Mouse (Mus musculus) embryonic facial prominence, embryonic 11.5 days (tissue): ENCODE measurements at regions not wholly inside any gene's neighbourhood (a gene's known extent, or its start where the extent isn't known, plus 50 kb on each side); places are given as distances from the start of the nearest gene placed in this dataset.

Experiments
- ATAC-seq: fragments of 200-750 bp; cut with Nextera tagmentation; replicated peaks from 2 replicates; pipeline ENCODE4 v1.8.0; 2017; ENCODE audit warnings: low read depth; ENCODE audit not compliant: insufficient number of reproducible peaks, low FRiP score, low TSS enrichment
- DNase-seq: peaks from one replicate; pipeline ENCODE4 v3.0.0-alpha.2; 2015; ENCODE audit warnings: low spot score
- H3K27ac ChIP-seq: fragments of 300-500 bp; sonication (generic); replicated peaks from 2 replicates; pipeline ENCODE4 v1.5.1; 2014; ENCODE audit warnings: mild to moderate bottlenecking, low read depth, low read length, control low read depth
- H3K27me3 ChIP-seq: fragments of 300-500 bp; sonication (generic); 2 replicates; pipeline ENCODE4 v1.6.1; 2014; ENCODE audit warnings: mild to moderate bottlenecking, low read length, moderate library complexity, mixed read lengths; ENCODE audit not compliant: control insufficient read depth, insufficient read depth
- H3K36me3 ChIP-seq: fragments of 300-500 bp; sonication (generic); replicated peaks from 2 replicates; pipeline ENCODE4 v1.6.1; 2014; ENCODE audit warnings: low read depth, mild to moderate bottlenecking, low read length, moderate library complexity, mixed read lengths; ENCODE audit not compliant: control insufficient read depth, insufficient read depth
- H3K4me1 ChIP-seq: fragments of 300-500 bp; sonication (generic); 2 replicates; pipeline ENCODE4 v1.6.1; 2014; ENCODE audit warnings: low read length, mixed read lengths; ENCODE audit not compliant: control insufficient read depth, insufficient read depth
- H3K4me2 ChIP-seq: fragments of 300-500 bp; sonication (generic); 2 replicates; pipeline ENCODE4 v1.6.1; 2014; ENCODE audit warnings: low read depth, mild to moderate bottlenecking, control low read depth, low read length, moderate library complexity
- H3K4me3 ChIP-seq: fragments of 300-500 bp; sonication (generic); 2 replicates; pipeline ENCODE4 v1.5.1; 2014; ENCODE audit warnings: low read depth, low read length, control low read depth
- H3K9ac ChIP-seq: fragments of 300-500 bp; sonication (generic); replicated peaks from 2 replicates; pipeline ENCODE4 v1.6.1; 2014; ENCODE audit warnings: mild to moderate bottlenecking, control low read depth, low read length
- H3K9me3 ChIP-seq: fragments of 300-500 bp; sonication (generic); replicated peaks from 2 replicates; pipeline ENCODE4 v1.6.1; 2016; ENCODE audit warnings: mild to moderate bottlenecking, low read length, inconsistent platforms, mixed read lengths; ENCODE audit not compliant: control insufficient read depth
- WGBS: fragments of 180-500 bp; shearing (Covaris S2); extraction: QIAGEN DNeasy Blood & Tissue Kit; methylation state at CpG from one replicate; pipeline ENCODE4 v1.1.7; 2014; 5-methylcytosine and 5-hydroxymethylcytosine counted together

DNA sequence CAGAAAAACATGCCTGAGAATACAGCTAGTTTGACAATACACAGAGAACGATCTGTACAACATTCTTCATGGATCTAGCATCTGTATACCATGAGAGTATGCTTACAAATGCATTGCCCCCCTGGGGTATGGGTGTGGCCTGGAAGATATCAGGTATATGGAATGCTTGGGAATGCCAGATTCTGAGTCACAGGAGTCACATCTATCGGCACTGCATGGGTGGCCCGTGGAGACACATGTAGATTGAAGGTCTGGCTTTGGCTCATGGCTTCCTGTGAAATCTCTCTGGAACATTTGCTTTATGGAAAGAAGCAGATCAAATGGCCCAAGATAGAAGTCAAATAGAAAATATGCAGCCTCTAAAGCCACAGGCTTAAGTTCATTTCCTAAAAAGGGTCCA is 59.6 kb downstream of the Kcne4 start:
- DNase-seq: no peak
- Histone ChIP-seq H3K27me3 (no peaks in the 10 kb centered on the region), H3K27ac (no peak overlapping the region), H3K9ac (no peak overlapping the region), H3K9me3 (no peaks in the 10 kb centered on the region), H3K4me1 (no peaks in the 10 kb centered on the region), H3K4me2 (no peak overlapping the region), H3K36me3 (no peaks in the 10 kb centered on the region), H3K4me3 (no peak overlapping the region)
- ATAC-seq: no peak
- WGBS: 84% methylated on average over 3 of the region's 3 CpGs

DNA sequence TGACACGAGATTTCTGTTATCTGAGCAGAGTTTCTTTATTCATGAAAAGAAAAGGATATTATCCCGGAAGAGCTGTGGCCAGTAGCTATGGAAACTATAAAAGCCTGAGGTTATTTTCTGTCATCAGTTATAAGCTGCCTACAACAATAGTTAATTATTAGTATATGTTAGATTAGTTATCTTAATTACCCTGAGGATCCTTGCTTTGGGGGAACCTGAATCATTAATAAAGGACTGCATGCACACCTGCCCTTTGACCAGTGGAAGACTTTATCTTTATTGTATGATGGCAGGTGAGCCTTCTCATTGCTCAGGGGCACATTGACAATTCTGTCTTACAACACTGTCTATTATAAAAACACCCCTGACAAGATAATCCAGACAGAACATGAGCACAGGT is 62.7 kb downstream of the Kcne4 start:
- Histone ChIP-seq H3K4me2 (no peak overlapping the region), H3K27ac (no peak overlapping the region), H3K9ac (no peak overlapping the region), H3K4me3 (no peak overlapping the region), H3K27me3 (no peaks in the 10 kb centered on the region), H3K4me1 (no peaks in the 10 kb centered on the region), H3K36me3 (no peaks in the 10 kb centered on the region), H3K9me3 (no peaks in the 10 kb centered on the region)
- ATAC-seq (no peak), DNase-seq (no peak)
- WGBS: 79% methylated on average over 2 of the region's 2 CpGs

DNA sequence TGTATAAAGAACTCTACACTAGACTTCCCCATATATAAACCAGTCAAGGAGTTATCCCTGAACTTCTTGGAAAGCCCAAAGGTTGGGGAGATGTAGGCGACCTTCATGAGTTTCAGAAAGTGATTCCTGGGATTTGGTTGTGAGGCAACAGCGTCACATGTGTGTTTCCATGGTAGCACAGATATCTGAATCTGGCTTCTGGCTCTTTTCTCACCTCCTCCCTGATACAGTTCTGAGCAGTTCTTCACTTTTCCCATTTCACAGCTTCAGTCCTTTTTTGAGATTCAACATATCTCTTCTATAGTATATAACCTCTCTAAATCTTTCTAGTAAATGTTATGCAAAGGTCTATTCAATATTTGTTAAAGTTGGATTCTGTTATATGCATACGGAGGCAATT is 65.9 kb downstream of the Kcne4 start:
- Histone ChIP-seq H3K4me2 (no peak overlapping the region), H3K4me3 (no peak overlapping the region), H3K9ac (no peak overlapping the region), H3K27me3 (no peaks in the 10 kb centered on the region), H3K4me1 (no peaks in the 10 kb centered on the region), H3K27ac (no peak overlapping the region), H3K36me3 (no peaks in the 10 kb centered on the region), H3K9me3 (no peaks in the 10 kb centered on the region)
- DNase-seq: no peak
- no peak for ATAC-seq
- 87% methylated on average over 3 of the region's 3 CpGs for WGBS

DNA sequence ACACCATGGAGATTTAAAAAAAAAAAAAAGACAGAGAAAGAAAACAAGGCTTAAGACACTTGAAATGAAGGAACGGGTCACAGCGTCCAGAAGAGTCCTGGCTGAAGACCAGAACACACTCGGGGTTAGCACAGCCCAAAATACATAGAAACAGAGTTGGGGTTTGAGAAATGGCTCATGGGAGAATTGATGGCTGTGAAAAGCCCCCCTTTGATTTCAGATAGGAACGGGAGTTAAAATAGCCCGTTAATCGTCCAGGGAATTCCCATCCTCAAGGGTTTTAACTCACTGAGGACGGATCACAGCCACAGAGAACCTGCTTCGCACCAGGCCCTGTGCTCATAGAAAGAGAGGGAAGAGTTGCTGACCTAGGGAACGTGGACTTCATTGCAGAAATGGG is 72.7 kb downstream of the Kcne4 start:
- H3K4me1 ChIP-seq: no peaks in the 10 kb centered on the region
- ATAC-seq (no peak), DNase-seq (no peak)
- H3K9me3 ChIP-seq: no peaks in the 10 kb centered on the region
- WGBS: 92% methylated on average over 9 of the region's 9 CpGs
- H3K4me3 ChIP-seq: no peak overlapping the region
- H3K27me3 ChIP-seq: no peaks in the 10 kb centered on the region
- H3K36me3 ChIP-seq: no peaks in the 10 kb centered on the region
- no peak overlapping the region for H3K4me2 ChIP-seq
- H3K27ac ChIP-seq: no peak overlapping the region
- H3K9ac ChIP-seq: no peak overlapping the region

DNA sequence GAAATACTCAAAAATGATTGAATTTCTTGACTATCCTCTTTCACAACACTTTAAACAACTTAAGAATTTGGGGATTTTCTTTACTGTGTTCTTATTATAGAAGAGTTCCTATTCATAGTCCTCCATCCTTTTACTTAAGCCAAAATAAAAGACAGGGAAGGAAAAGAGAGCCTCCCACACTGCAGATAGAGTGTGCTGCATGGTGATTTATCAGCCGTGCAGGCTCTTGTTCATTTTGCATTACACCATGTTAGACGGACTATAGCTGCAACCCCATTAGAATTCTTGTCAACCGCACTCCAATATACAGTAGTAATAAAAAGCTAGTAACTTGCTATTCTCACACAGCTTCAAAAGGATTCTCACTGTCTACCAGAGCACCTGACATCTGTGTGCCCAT is 74.8 kb downstream of the Kcne4 start:
- Histone ChIP-seq H3K4me2 (no peak overlapping the region), H3K27ac (no peak overlapping the region), H3K27me3 (no peaks in the 10 kb centered on the region), H3K4me1 (no peaks in the 10 kb centered on the region), H3K36me3 (no peaks in the 10 kb centered on the region), H3K9ac (no peak overlapping the region), H3K4me3 (no peak overlapping the region), H3K9me3 (no peaks in the 10 kb centered on the region)
- no peak for ATAC-seq
- 90% methylated on average over 3 of the region's 3 CpGs for WGBS
- DNase-seq: no peak

DNA sequence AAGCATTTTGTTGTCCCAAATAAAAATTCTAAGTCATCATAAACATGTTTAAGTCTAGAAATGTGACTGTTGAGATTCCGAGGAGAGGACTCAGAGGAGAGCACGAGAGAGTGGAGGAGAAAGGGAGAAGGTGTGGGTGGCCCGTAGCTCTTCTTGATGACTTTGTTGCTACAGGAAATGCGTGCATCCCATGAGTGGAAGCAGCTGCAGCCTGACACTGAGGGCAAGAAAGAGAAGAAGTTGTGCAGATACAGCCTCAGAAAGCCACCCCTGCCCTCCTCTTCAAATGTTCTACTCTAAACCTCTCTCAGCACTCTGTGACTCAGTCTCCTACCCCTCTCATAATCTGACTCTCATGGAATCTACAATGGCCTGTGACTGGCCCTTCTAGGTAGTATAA is 77.7 kb downstream of the Kcne4 start:
- H3K4me2 ChIP-seq: no peak overlapping the region
- no peak overlapping the region for H3K9ac ChIP-seq
- no peaks in the 10 kb centered on the region for H3K9me3 ChIP-seq
- no peak overlapping the region for H3K4me3 ChIP-seq
- no peak for ATAC-seq
- H3K4me1 ChIP-seq: no peaks in the 10 kb centered on the region
- no peaks in the 10 kb centered on the region for H3K27me3 ChIP-seq
- no peak for DNase-seq
- WGBS: 79% methylated on average over 4 of the region's 4 CpGs
- no peaks in the 10 kb centered on the region for H3K36me3 ChIP-seq
- H3K27ac ChIP-seq: no peak overlapping the region

DNA sequence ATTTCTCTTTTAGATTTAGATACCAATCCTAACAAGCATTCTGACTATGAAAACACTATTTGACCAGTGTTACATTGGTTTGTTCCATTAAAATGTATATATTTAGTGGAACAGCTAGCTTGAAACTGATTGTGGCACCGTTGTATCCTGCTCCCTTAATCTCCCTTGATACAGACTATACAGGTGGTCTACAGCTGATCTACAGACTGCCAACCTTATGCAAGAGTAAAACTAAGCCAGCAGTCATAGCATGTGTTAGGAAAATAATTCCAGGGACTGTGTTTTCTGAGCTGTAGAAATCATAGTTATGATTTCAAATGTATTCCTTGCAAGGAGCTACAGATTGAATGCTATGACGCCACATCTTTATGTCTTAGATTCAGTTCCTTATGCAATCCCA is 78.6 kb downstream of the Kcne4 start:
- ATAC-seq: no peak
- Histone ChIP-seq H3K27ac (no peak overlapping the region), H3K4me1 (no peaks in the 10 kb centered on the region), H3K4me2 (no peak overlapping the region), H3K9ac (no peak overlapping the region), H3K4me3 (no peak overlapping the region), H3K36me3 (no peaks in the 10 kb centered on the region), H3K9me3 (no peaks in the 10 kb centered on the region), H3K27me3 (no peaks in the 10 kb centered on the region)
- 87% methylated on average over 2 of the region's 2 CpGs for WGBS
- DNase-seq: no peak

DNA sequence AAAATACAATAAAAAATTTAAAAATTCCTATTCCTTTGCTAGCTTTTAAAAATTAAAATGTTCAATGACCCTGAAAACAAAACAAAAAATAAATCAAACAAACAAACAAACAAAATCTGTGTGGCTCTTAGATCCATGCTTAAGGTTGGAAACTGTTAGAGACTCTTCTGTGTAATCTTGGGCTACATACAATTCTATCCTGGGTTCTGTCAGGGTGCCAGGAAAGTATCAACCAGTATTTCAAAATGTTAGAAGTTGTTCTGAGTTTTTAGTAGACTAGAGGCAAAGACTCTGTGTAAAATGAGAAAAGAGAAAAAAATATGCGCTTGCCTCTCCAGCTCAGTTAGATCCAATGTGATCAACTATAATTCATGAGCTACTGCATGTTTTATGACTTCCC is 91.0 kb downstream of the Kcne4 start:
- 91% methylated on average over 1 of the region's 1 CpGs for WGBS

DNA sequence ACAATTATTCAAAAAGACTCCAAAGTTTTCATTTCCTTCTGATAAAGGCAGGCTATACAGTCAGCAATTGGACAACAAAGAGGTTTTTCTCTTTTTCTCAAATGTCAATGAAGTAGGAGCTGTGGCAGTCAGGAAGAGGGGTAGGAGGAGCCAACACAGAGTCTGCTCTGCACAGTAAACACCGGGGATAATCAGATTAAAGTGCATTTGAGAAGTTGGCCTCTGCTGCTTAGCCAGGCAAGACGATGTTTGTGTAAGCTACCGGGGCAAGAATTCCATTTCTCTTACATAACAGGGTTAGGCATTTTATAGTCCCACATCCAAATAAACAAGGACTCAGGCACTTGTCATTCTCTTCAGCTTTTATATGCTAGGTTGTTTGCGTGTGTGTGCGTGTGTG is 91.4 kb downstream of the Kcne4 start:
- H3K27me3 ChIP-seq: no peaks in the 10 kb centered on the region
- H3K36me3 ChIP-seq: no peaks in the 10 kb centered on the region
- ATAC-seq: 0 out of 2 replicates have a peak, but pooled peaks have one; percentile 48
- DNase-seq: peak; percentile 73
- H3K4me3 ChIP-seq: no peak overlapping the region
- H3K27ac ChIP-seq: no peak overlapping the region
- H3K4me2 ChIP-seq: no peak overlapping the region
- 34% methylated on average over 5 of the region's 5 CpGs for WGBS
- no peaks in the 10 kb centered on the region for H3K4me1 ChIP-seq
- no peak overlapping the region for H3K9ac ChIP-seq
- H3K9me3 ChIP-seq: no peaks in the 10 kb centered on the region

More for the DNA sequence above, 91.0 kb downstream of the Kcne4 start:
- Histone ChIP-seq H3K9ac (no peak overlapping the region), H3K27ac (no peak overlapping the region), H3K9me3 (no peaks in the 10 kb centered on the region), H3K27me3 (no peaks in the 10 kb centered on the region), H3K4me3 (no peak overlapping the region), H3K4me2 (no peak overlapping the region), H3K4me1 (no peaks in the 10 kb centered on the region), H3K36me3 (no peaks in the 10 kb centered on the region)
- DNase-seq: no peak
- ATAC-seq: no peak
